Mouse (Mus musculus) ES-Bruce4 (cell line): ENCODE data around the gene Gm45140.

ENCODE experiments used
- CTCF ChIP-seq: IDR thresholded peaks from one replicate; pipeline ENCODE4 v1.8.1; 2011; ENCODE audit warnings: low read depth, low read length
- EP300 ChIP-seq: IDR thresholded peaks from 2 replicates; pipeline ENCODE4 v1.6.1; 2011; ENCODE audit warnings: low read depth, low read length; ENCODE audit not compliant: insufficient read depth
- POLR2A ChIP-seq: IDR thresholded peaks from one replicate; pipeline ENCODE4 v1.8.1; 2011; ENCODE audit warnings: low read length; ENCODE audit not compliant: insufficient read depth

GRCm38 (mm10) chr6:87759404-87759803 lies 76.2 kb downstream of the Gm45140 start:
- TF ChIP-seq CTCF (no peak), POLR2A (no peak), EP300 (no peak)
